Mouse (Mus musculus): ENCODE data around the gene Fzd5. TPM values are rescaled to one million over a fixed set of nuclear protein-coding genes. Genes with fewer than 3 reads are reported as not detected.

Gene Fzd5
- polyA plus RNA-seq, 1 experiment: not detected

DNA sequence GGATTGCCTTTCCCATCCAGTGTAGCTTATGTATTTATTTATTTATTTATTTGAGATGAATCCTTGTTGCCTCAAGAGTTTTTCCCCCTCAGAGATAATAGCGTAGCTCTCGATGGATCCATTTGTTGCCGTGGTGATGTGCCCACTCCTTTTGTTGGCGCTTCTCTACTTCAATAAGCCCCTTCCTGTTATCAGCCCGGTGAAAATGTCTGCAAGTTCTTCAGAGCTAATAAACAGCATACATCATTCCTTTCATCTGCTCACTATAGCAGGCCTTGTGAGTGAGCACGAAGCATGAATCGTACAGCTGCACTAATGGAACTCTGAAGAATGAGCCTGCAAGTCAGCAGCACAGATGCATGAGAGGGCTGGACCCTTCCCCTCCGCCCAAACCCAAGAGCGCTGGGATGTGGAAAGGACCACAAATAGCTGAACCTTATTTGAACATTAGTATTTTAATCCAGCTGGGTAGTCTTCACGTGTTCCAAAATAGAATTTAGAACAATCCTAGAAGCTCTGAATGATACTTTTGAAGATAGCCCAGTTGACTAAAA lies 16.4 kb downstream of the Fzd5 start:
- H3K27ac ChIP-seq (ENCODE audit: insufficient read depth, low read depth, low read length): no peak overlapping the region
- TF ChIP-seq POLR2A (IDR thresholded peaks at IDR 0.05; ENCODE audit: insufficient read depth, low read depth, low read length): no peak
- TF ChIP-seq CTCF (IDR thresholded peaks at IDR 0.05; ENCODE audit: insufficient read depth, low read depth, low read length): no peak

DNA sequence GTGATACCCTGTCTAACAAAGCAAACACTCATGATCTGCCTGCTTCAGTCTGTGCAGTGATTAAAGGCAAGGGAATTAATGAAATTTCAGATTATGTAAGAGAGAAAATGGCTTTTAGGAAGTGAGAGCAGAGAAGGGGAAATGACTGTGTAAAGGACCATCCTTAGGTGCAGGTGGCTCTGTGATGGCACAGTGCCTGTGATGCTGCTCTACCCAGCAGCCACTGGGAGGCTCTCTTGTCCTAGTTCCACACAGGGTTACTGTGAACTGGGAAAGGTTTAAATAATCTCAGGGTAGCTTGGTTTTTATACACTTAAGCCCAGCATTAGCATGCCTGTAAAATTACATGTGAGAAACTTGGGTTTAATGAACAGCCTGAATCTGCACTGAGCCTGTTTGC lies 20.0 kb downstream of the Fzd5 start:
- peaks cover 3% of the 10 kb centered on the region; the same call in 1 of the 2 replicates for H3K4me1 ChIP-seq (ENCODE audit: control insufficient read depth, insufficient read depth, low read length)
- H3K27ac ChIP-seq (ENCODE audit: insufficient read depth, low read depth, low read length): no peak overlapping the region
- H3K4me3 ChIP-seq (ENCODE audit: insufficient read depth, low read depth, low read length): no peak overlapping the region
- TF ChIP-seq POLR2A (IDR thresholded peaks at IDR 0.05; ENCODE audit: insufficient read depth, low read depth, low read length) (no peak), CTCF (IDR thresholded peaks at IDR 0.05; ENCODE audit: insufficient read depth, low read depth, low read length) (no peak)

More for the DNA sequence above, 16.4 kb downstream of the Fzd5 start:
- Histone ChIP-seq H3K4me1 (ENCODE audit: control insufficient read depth, insufficient read depth, low read length) (peaks cover 3% of the 10 kb centered on the region; the same call in 1 of the 2 replicates), H3K4me3 (ENCODE audit: insufficient read depth, low read depth, low read length) (no peak overlapping the region)
- WGBS: 38% methylated on average over 10 of the region's 10 CpGs

- Histone ChIP-seq H3K4me3 (ENCODE audit: insufficient read depth, low read depth, low read length) (no peak overlapping the region), H3K4me1 (ENCODE audit: control insufficient read depth, insufficient read depth, low read length) (peaks cover 3% of the 10 kb centered on the region; the same call in 1 of the 2 replicates), H3K27ac (ENCODE audit: insufficient read depth, low read depth, low read length) (no peak overlapping the region)
- TF ChIP-seq CTCF (IDR thresholded peaks at IDR 0.05; ENCODE audit: insufficient read depth, low read depth, low read length) (no peak), POLR2A (IDR thresholded peaks at IDR 0.05; ENCODE audit: insufficient read depth, low read depth, low read length) (no peak)
- WGBS: 85% methylated on average over 7 of the region's 7 CpGs
These were observed 20.8 kb downstream of the Fzd5 start for GRCm38 (mm10) chr1:64716589-64717304.

DNA sequence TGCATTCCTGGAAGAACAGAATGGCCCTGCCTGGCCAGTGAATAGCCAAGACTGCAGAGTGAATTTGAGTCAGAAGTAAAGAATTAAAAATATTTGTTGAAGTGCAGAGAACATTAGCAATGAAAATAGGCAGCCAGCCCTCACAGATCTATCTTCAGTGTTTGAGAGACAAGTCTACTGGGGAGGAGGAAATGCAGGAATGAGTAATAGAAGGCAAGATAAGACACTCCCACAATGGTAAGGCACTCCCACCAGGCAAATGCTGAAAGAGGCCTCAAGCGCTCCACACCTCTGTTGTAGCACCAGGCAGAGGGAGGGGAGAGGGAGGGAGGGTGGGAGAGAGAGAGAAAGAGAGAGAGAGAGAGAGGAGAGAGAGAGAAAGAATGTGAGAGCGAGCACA lies 22.1 kb downstream of the Fzd5 start:
- H3K4me1 ChIP-seq (ENCODE audit: control insufficient read depth, insufficient read depth, low read length): no peaks in the 10 kb centered on the region
- H3K27ac ChIP-seq (ENCODE audit: insufficient read depth, low read depth, low read length): no peak overlapping the region
- WGBS: 91% methylated on average over 2 of the region's 2 CpGs
- H3K4me3 ChIP-seq (ENCODE audit: insufficient read depth, low read depth, low read length): no peak overlapping the region
- no peak for TF ChIP-seq POLR2A (IDR thresholded peaks at IDR 0.05; ENCODE audit: insufficient read depth, low read depth, low read length)
- TF ChIP-seq CTCF (IDR thresholded peaks at IDR 0.05; ENCODE audit: insufficient read depth, low read depth, low read length): no peak

GRCm38 (mm10) chr1:64712006-64712760 lies 25.4 kb downstream of the Fzd5 start:
- Histone ChIP-seq H3K27ac (ENCODE audit: insufficient read depth, low read depth, low read length) (no peak overlapping the region), H3K4me3 (ENCODE audit: insufficient read depth, low read depth, low read length) (no peak overlapping the region), H3K4me1 (ENCODE audit: control insufficient read depth, insufficient read depth, low read length) (no peaks in the 10 kb centered on the region)
- TF ChIP-seq CTCF (IDR thresholded peaks at IDR 0.05; ENCODE audit: insufficient read depth, low read depth, low read length): no peak
- TF ChIP-seq POLR2A (IDR thresholded peaks at IDR 0.05; ENCODE audit: insufficient read depth, low read depth, low read length): no peak
- WGBS: 78% methylated on average over 14 of the region's 14 CpGs

DNA sequence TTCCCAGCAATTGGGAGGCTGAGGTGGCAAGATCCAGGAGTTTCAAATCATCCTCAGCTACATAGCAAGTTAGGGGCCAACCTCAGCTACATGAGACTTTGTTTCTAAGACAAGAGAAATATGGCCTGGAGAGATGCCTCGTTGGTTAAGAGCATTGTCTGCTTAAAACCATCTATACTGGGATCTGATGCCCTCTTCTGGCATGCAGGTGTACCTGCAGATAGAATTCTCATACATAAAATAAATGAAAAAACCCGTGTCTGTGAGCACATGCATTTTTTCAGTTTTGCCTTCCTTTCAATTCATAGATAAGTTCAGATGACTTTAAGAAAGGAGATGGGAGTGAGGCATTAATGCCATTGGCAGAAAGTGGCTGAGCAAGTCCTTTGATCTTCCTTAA lies 27.7 kb downstream of the Fzd5 start:
- H3K27ac ChIP-seq (ENCODE audit: insufficient read depth, low read depth, low read length): no peak overlapping the region
- no peak overlapping the region for H3K4me3 ChIP-seq (ENCODE audit: insufficient read depth, low read depth, low read length)
- WGBS: 12% methylated on average over 2 of the region's 2 CpGs
- no peak for TF ChIP-seq CTCF (IDR thresholded peaks at IDR 0.05; ENCODE audit: insufficient read depth, low read depth, low read length)
- TF ChIP-seq POLR2A (IDR thresholded peaks at IDR 0.05; ENCODE audit: insufficient read depth, low read depth, low read length): no peak
- H3K4me1 ChIP-seq (ENCODE audit: control insufficient read depth, insufficient read depth, low read length): no peaks in the 10 kb centered on the region

- H3K4me3 ChIP-seq (ENCODE audit: insufficient read depth, low read depth, low read length): no peak overlapping the region
- H3K4me1 ChIP-seq (ENCODE audit: control insufficient read depth, insufficient read depth, low read length): no peaks in the 10 kb centered on the region
- TF ChIP-seq POLR2A (IDR thresholded peaks at IDR 0.05; ENCODE audit: insufficient read depth, low read depth, low read length): no peak
- no peak for TF ChIP-seq CTCF (IDR thresholded peaks at IDR 0.05; ENCODE audit: insufficient read depth, low read depth, low read length)
- WGBS: 91% methylated on average over 2 of the region's 2 CpGs
- no peak overlapping the region for H3K27ac ChIP-seq (ENCODE audit: insufficient read depth, low read depth, low read length)
These were observed 30.9 kb downstream of the Fzd5 start for GRCm38 (mm10) chr1:64706610-64707009.

GRCm38 (mm10) chr1:64705230-64705629 lies 32.3 kb downstream of the Fzd5 start:
- 41% methylated on average over 6 of the region's 6 CpGs for WGBS
- Histone ChIP-seq H3K4me3 (ENCODE audit: insufficient read depth, low read depth, low read length) (no peak overlapping the region), H3K4me1 (ENCODE audit: control insufficient read depth, insufficient read depth, low read length) (no peaks in the 10 kb centered on the region), H3K27ac (ENCODE audit: insufficient read depth, low read depth, low read length) (no peak overlapping the region)
- no peak for TF ChIP-seq POLR2A (IDR thresholded peaks at IDR 0.05; ENCODE audit: insufficient read depth, low read depth, low read length)

DNA sequence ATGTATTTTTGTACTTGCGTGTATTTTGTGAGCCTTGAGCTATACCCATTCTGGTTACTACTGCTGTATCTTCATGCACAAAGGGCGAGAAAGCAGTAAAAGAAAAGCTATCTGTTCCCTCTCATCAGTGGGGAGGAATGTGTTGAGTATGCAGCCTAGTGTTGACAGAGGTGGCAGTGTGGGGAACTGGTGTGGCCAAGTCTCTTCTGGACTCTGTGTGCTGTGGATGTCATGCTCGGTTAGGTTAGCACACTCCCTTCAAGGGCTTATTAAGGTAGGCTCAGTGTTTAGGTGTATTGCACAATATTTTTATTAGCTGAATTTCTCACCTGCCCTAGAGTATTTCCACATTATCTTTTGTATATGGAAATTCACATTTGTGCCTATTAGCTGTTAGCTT lies 35.8 kb downstream of the Fzd5 start:
- H3K4me1 ChIP-seq (ENCODE audit: control insufficient read depth, insufficient read depth, low read length): no peaks in the 10 kb centered on the region
- no peak overlapping the region for H3K27ac ChIP-seq (ENCODE audit: insufficient read depth, low read depth, low read length)
- 89% methylated on average over 3 of the region's 3 CpGs for WGBS
- TF ChIP-seq CTCF (IDR thresholded peaks at IDR 0.05; ENCODE audit: insufficient read depth, low read depth, low read length): no peak
- TF ChIP-seq POLR2A (IDR thresholded peaks at IDR 0.05; ENCODE audit: insufficient read depth, low read depth, low read length): no peak
- H3K4me3 ChIP-seq (ENCODE audit: insufficient read depth, low read depth, low read length): no peak overlapping the region

Measured in olfactory bulb, adult 2 months (tissue).